Mouse (Mus musculus) right cerebral cortex, postnatal 4 days (tissue): ENCODE results near the gene Pld6.

Source experiments
- DNase-seq: peaks from one replicate; pipeline ENCODE4 v3.0.0-alpha.2; 2022

Pld6 gene

GRCm38 (mm10) chr11:59783591-59783990 is 3.9 kb downstream of the Pld6 start:
- no peak for DNase-seq

GRCm38 (mm10) chr11:59782091-59782590 is 5.3 kb downstream of the Pld6 start:
- no peak for DNase-seq

- no peak for DNase-seq
These were observed 7.2 kb downstream of the Pld6 start for GRCm38 (mm10) chr11:59780241-59780640.

- DNase-seq, result no peak
These were observed 8.0 kb downstream of the Pld6 start for GRCm38 (mm10) chr11:59779406-59779805.

GRCm38 (mm10) chr11:59778874-59779223 is 8.6 kb downstream of the Pld6 start:
- DNase-seq, result no peak

GRCm38 (mm10) chr11:59778181-59778873 is 9.1 kb downstream of the Pld6 start:
- DNase-seq, result peak; percentile 78

- no peak for DNase-seq
These were observed 10.2 kb downstream of the Pld6 start for GRCm38 (mm10) chr11:59777259-59777658.

GRCm38 (mm10) chr11:59775435-59776148 is 11.9 kb downstream of the Pld6 start:
- DNase-seq, result no peak

GRCm38 (mm10) chr11:59774522-59774921 is 12.9 kb downstream of the Pld6 start:
- DNase-seq, result no peak

GRCm38 (mm10) chr11:59772902-59773301 is 14.5 kb downstream of the Pld6 start:
- no peak for DNase-seq

- no peak for DNase-seq
These were observed 15.2 kb downstream of the Pld6 start for GRCm38 (mm10) chr11:59772291-59772690.

GRCm38 (mm10) chr11:59770753-59771152 is 16.7 kb downstream of the Pld6 start:
- DNase-seq, result no peak

GRCm38 (mm10) chr11:59769738-59770137 is 17.7 kb downstream of the Pld6 start:
- no peak for DNase-seq

GRCm38 (mm10) chr11:59769307-59769706 is 18.1 kb downstream of the Pld6 start:
- DNase-seq, result no peak

GRCm38 (mm10) chr11:59760796-59761195 is 26.6 kb downstream of the Pld6 start:
- no peak for DNase-seq

GRCm38 (mm10) chr11:59759626-59760025 is 27.8 kb downstream of the Pld6 start:
- DNase-seq, result no peak

GRCm38 (mm10) chr11:59759178-59759577 is 28.3 kb downstream of the Pld6 start:
- DNase-seq, result peak; percentile 28

GRCm38 (mm10) chr11:59758191-59758985 is 29.1 kb downstream of the Pld6 start:
- no peak for DNase-seq

- DNase-seq, result no peak
These were observed 31.1 kb downstream of the Pld6 start for GRCm38 (mm10) chr11:59756351-59756750.

- DNase-seq, result no peak
These were observed 32.9 kb downstream of the Pld6 start for GRCm38 (mm10) chr11:59754504-59754903.

GRCm38 (mm10) chr11:59749050-59749449 is 38.4 kb downstream of the Pld6 start:
- no peak for DNase-seq

GRCm38 (mm10) chr11:59746614-59747013 is 40.8 kb downstream of the Pld6 start:
- DNase-seq, result peak; percentile 69

- no peak for DNase-seq
These were observed 41.6 kb downstream of the Pld6 start for GRCm38 (mm10) chr11:59745851-59746250.

GRCm38 (mm10) chr11:59744374-59744773 is 43.1 kb downstream of the Pld6 start:
- DNase-seq, result no peak
